Mouse (Mus musculus) MEL (cell line): ENCODE measurements around the gene Kcnk13. TPM values are rescaled to one million over a fixed set of nuclear protein-coding genes. Genes with fewer than 3 reads are reported as not detected.
A peak's percentile ranks its signal among the peaks of the same experiment; 100 is the strongest.

ENCODE experiments used
- DNase-seq: peaks from one replicate; pipeline ENCODE4 v3.0.0; 2011; ENCODE audit warnings: low read depth, low spot score
- H3K27ac ChIP-seq: 2 replicates; pipeline ENCODE4 v1.5.1; 2012; ENCODE audit warnings: low read depth, mild to moderate bottlenecking, control low read depth, low read length, moderate library complexity; ENCODE audit not compliant: control insufficient read depth
- H3K27me3 ChIP-seq, 2 experiments: fragments of 150-350 bp in 1 of 2; sonication (generic) in 1 of 2; 2 replicates each; pipeline ENCODE4 v1.6.1; 2012; ENCODE audit warnings: low read length in 2 of 2, mild to moderate bottlenecking in 2 of 2, improper control_type of control experiment in 1 of 2, moderate library complexity in 1 of 2; ENCODE audit not compliant: insufficient read depth in 2 of 2, control insufficient read depth in 1 of 2
- H3K36me3 ChIP-seq, 2 experiments: 2 replicates each; pipeline ENCODE4 v1.6.1; 2012 to 2014; ENCODE audit warnings: low read length in 2 of 2, improper control_type of control experiment in 1 of 2, inconsistent platforms in 1 of 2, mild to moderate bottlenecking in 1 of 2; ENCODE audit not compliant: insufficient read depth in 2 of 2, control insufficient read depth in 1 of 2
- H3K4me1 ChIP-seq, 2 experiments: fragments of 150-350 bp in 1 of 2; sonication (generic) in 1 of 2; 2 replicates each; pipeline ENCODE4 v1.6.1; 2012; ENCODE audit warnings: low read length in 2 of 2, improper control_type of control experiment in 1 of 2, mild to moderate bottlenecking in 1 of 2; ENCODE audit not compliant: insufficient read depth in 2 of 2, control insufficient read depth in 1 of 2
- H3K4me3 ChIP-seq, 2 experiments: fragments of 150-350 bp in 1 of 2; sonication (generic) in 1 of 2; 2 replicates each; pipeline ENCODE4 v1.5.1; 2012; ENCODE audit warnings: low read depth in 2 of 2, low read length in 2 of 2, mild to moderate bottlenecking in 2 of 2, moderate library complexity in 2 of 2, control low read depth in 1 of 2, improper control_type of control experiment in 1 of 2; ENCODE audit not compliant: control insufficient read depth in 1 of 2, insufficient read depth in 1 of 2
- H3K79me2 ChIP-seq: 2 replicates; pipeline ENCODE4 v1.6.1; 2012; ENCODE audit warnings: mild to moderate bottlenecking, low read length, moderate library complexity; ENCODE audit not compliant: control insufficient read depth, poor library complexity, insufficient read depth
- H3K9ac ChIP-seq: 2 replicates; pipeline ENCODE4 v1.6.1; 2012; ENCODE audit warnings: low read depth, mild to moderate bottlenecking, control low read depth, low read length, moderate library complexity; ENCODE audit not compliant: control insufficient read depth, poor library complexity, severe bottlenecking
- H3K9me3 ChIP-seq: fragments of 150-350 bp; sonication (generic); replicated peaks from 2 replicates; pipeline ENCODE4 v1.6.1; 2012; ENCODE audit warnings: mild to moderate bottlenecking, low read length, improper control_type of control experiment, moderate library complexity; ENCODE audit not compliant: insufficient read depth
- BHLHE40 ChIP-seq: IDR thresholded peaks from 2 replicates; pipeline ENCODE4 v1.6.1; 2012; ENCODE audit warnings: low read depth, mild to moderate bottlenecking, inconsistent platforms, low read length, improper control_type of control experiment, borderline replicate concordance
- CHD1 ChIP-seq: IDR thresholded peaks from 2 replicates; pipeline ENCODE4 v1.6.1; 2012; ENCODE audit warnings: low read depth, mild to moderate bottlenecking, inconsistent platforms, low read length, improper control_type of control experiment
- CHD2 ChIP-seq: IDR thresholded peaks from 2 replicates; pipeline ENCODE4 v1.6.1; 2011; ENCODE audit warnings: low read length, improper control_type of control experiment
- CTCF ChIP-seq, 3 experiments: IDR thresholded peaks in 2 of 3; conservative IDR thresholded peaks in 1 of 3; 2 replicates each; pipeline ENCODE4 v1.5.1; 2011 to 2012; ENCODE audit warnings: low read length in 3 of 3, low read depth in 2 of 3, mild to moderate bottlenecking in 2 of 3, improper control_type of control experiment in 1 of 3, inconsistent platforms in 1 of 3, mixed read lengths in 1 of 3, moderate library complexity in 1 of 3; ENCODE audit not compliant: control insufficient read depth in 1 of 3, insufficient read depth in 1 of 3, poor library complexity in 1 of 3, severe bottlenecking in 1 of 3
- E2F4 ChIP-seq: IDR thresholded peaks from 2 replicates; pipeline ENCODE4 v1.6.1; 2011; ENCODE audit warnings: low read depth, low read length, improper control_type of control experiment, borderline replicate concordance
- ELF1 ChIP-seq: IDR thresholded peaks from 2 replicates; pipeline ENCODE4 v1.6.1; 2014; ENCODE audit warnings: low read depth, mild to moderate bottlenecking, inconsistent platforms, low read length, improper control_type of control experiment, moderate library complexity
- EP300 ChIP-seq, 2 experiments: IDR thresholded peaks; 2 replicates each; pipeline ENCODE4 v1.6.1; 2011; ENCODE audit warnings: improper control_type of control experiment in 2 of 2, low read length in 2 of 2, low read depth in 1 of 2, mild to moderate bottlenecking in 1 of 2
- ETS1 ChIP-seq: IDR thresholded peaks from 2 replicates; pipeline ENCODE4 v1.6.1; 2012; ENCODE audit warnings: low read depth, mild to moderate bottlenecking, inconsistent platforms, low read length, improper control_type of control experiment, moderate library complexity
- GABPA ChIP-seq: IDR thresholded peaks from 2 replicates; pipeline ENCODE4 v1.6.1; 2012; ENCODE audit warnings: low read depth, mild to moderate bottlenecking, inconsistent platforms, low read length, improper control_type of control experiment, moderate library complexity
- GATA1 ChIP-seq: IDR thresholded peaks from 2 replicates; pipeline ENCODE4 v1.6.1; 2011; ENCODE audit warnings: low read depth, low read length, improper control_type of control experiment
- HCFC1 ChIP-seq: IDR thresholded peaks from 2 replicates; pipeline ENCODE4 v1.6.1; 2012; ENCODE audit warnings: low read depth, mild to moderate bottlenecking, inconsistent platforms, low read length, improper control_type of control experiment, moderate library complexity
- JUND ChIP-seq: IDR thresholded peaks from 2 replicates; pipeline ENCODE4 v1.6.1; 2011; ENCODE audit warnings: low read depth, mild to moderate bottlenecking, improper control_type of control experiment, low read length
- KAT2A ChIP-seq: conservative IDR thresholded peaks from 2 replicates; pipeline ENCODE4 v1.6.1; 2012; ENCODE audit warnings: low read depth, low read length, improper control_type of control experiment, inconsistent platforms
- MAFK ChIP-seq: IDR thresholded peaks from 2 replicates; pipeline ENCODE4 v1.6.1; 2011; ENCODE audit warnings: low read depth, mild to moderate bottlenecking, low read length, improper control_type of control experiment, borderline replicate concordance
- MAX ChIP-seq: IDR thresholded peaks from 2 replicates; pipeline ENCODE4 v1.6.1; 2011; ENCODE audit warnings: low read length, improper control_type of control experiment
- MAZ ChIP-seq: IDR thresholded peaks from 2 replicates; pipeline ENCODE4 v1.6.1; 2012; ENCODE audit warnings: low read depth, mild to moderate bottlenecking, inconsistent platforms, low read length, improper control_type of control experiment
- MXI1 ChIP-seq: IDR thresholded peaks from 2 replicates; pipeline ENCODE4 v1.6.1; 2011; ENCODE audit warnings: mild to moderate bottlenecking, low read depth, low read length, improper control_type of control experiment
- MYB ChIP-seq: IDR thresholded peaks from 2 replicates; pipeline ENCODE4 v1.6.1; 2011; ENCODE audit warnings: mild to moderate bottlenecking, low read depth, low read length, improper control_type of control experiment
- MYC ChIP-seq: IDR thresholded peaks from 2 replicates; pipeline ENCODE4 v1.6.1; 2011; ENCODE audit warnings: low read depth, mild to moderate bottlenecking, low read length, improper control_type of control experiment, moderate library complexity
- NELFE ChIP-seq: IDR thresholded peaks from 2 replicates; pipeline ENCODE4 v1.6.1; 2011; ENCODE audit warnings: low read depth, low read length, improper control_type of control experiment
- NRF1 ChIP-seq: IDR thresholded peaks from 2 replicates; pipeline ENCODE4 v1.6.1; 2014; ENCODE audit warnings: low read depth, mild to moderate bottlenecking, inconsistent platforms, low read length, improper control_type of control experiment, moderate library complexity; ENCODE audit not compliant: poor library complexity, insufficient read depth, severe bottlenecking
- POLR2A ChIP-seq, 2 experiments: IDR thresholded peaks; 2 replicates each; pipeline ENCODE4 v1.6.1; 2011 to 2012; ENCODE audit warnings: low read length in 2 of 2, mild to moderate bottlenecking in 2 of 2, control low read depth in 1 of 2, improper control_type of control experiment in 1 of 2, low read depth in 1 of 2, moderate library complexity in 1 of 2; ENCODE audit not compliant: control insufficient read depth in 1 of 2, insufficient read depth in 1 of 2, poor library complexity in 1 of 2
- POLR2AphosphoS2 ChIP-seq: IDR thresholded peaks from 2 replicates; pipeline ENCODE4 v1.6.1; 2011; ENCODE audit warnings: low read length, improper control_type of control experiment
- POLR2AphosphoS5 ChIP-seq: IDR thresholded peaks from 2 replicates; pipeline ENCODE4 v1.6.1; 2012; ENCODE audit warnings: low read depth, borderline replicate concordance, mild to moderate bottlenecking, inconsistent platforms, low read length, moderate library complexity, mixed read lengths
- RAD21 ChIP-seq: IDR thresholded peaks from 2 replicates; pipeline ENCODE4 v1.6.1; 2011; ENCODE audit warnings: mild to moderate bottlenecking, low read depth, low read length, improper control_type of control experiment
- RCOR1 ChIP-seq: IDR thresholded peaks from 2 replicates; pipeline ENCODE4 v1.6.1; 2012; ENCODE audit warnings: low read depth, mild to moderate bottlenecking, inconsistent platforms, low read length, improper control_type of control experiment
- SIN3A ChIP-seq: IDR thresholded peaks from 2 replicates; pipeline ENCODE4 v1.6.1; 2012; ENCODE audit warnings: low read length, improper control_type of control experiment, inconsistent platforms
- SMC3 ChIP-seq: IDR thresholded peaks from 2 replicates; pipeline ENCODE4 v1.6.1; 2011; ENCODE audit warnings: low read depth, low read length, improper control_type of control experiment
- TAL1 ChIP-seq: IDR thresholded peaks from 2 replicates; pipeline ENCODE4 v1.6.1; 2012; ENCODE audit warnings: mild to moderate bottlenecking, inconsistent platforms, low read length, moderate library complexity, mixed read lengths
- TCF12 ChIP-seq: IDR thresholded peaks from 2 replicates; pipeline ENCODE4 v1.6.1; 2014; ENCODE audit warnings: low read depth, mild to moderate bottlenecking, inconsistent platforms, low read length, improper control_type of control experiment, moderate library complexity
- USF1 ChIP-seq: IDR thresholded peaks from 2 replicates; pipeline ENCODE4 v1.6.1; 2014; ENCODE audit warnings: low read depth, mild to moderate bottlenecking, inconsistent platforms, low read length, improper control_type of control experiment, moderate library complexity
- USF2 ChIP-seq, 2 experiments: IDR thresholded peaks; 2 replicates each; pipeline ENCODE4 v1.6.1; 2011 to 2012; ENCODE audit warnings: improper control_type of control experiment in 2 of 2, low read length in 2 of 2, borderline replicate concordance in 1 of 2, inconsistent platforms in 1 of 2, low read depth in 1 of 2, mild to moderate bottlenecking in 1 of 2; ENCODE audit not compliant: insufficient read depth in 1 of 2
- ZC3H11A ChIP-seq: IDR thresholded peaks from 2 replicates; pipeline ENCODE4 v1.6.1; 2012; ENCODE audit warnings: low read depth, mild to moderate bottlenecking, inconsistent platforms, low read length, improper control_type of control experiment
- ZKSCAN1 ChIP-seq: IDR thresholded peaks from 2 replicates; pipeline ENCODE4 v1.6.1; 2012; ENCODE audit warnings: low read depth, mild to moderate bottlenecking, inconsistent platforms, low read length, improper control_type of control experiment, moderate library complexity
- ZMIZ1 ChIP-seq: IDR thresholded peaks from 2 replicates; pipeline ENCODE4 v1.6.1; 2012; ENCODE audit warnings: low read depth, mild to moderate bottlenecking, inconsistent platforms, low read length, improper control_type of control experiment, moderate library complexity
- ZNF384 ChIP-seq: IDR thresholded peaks from 2 replicates; pipeline ENCODE4 v1.6.1; 2012; ENCODE audit warnings: low read depth, mild to moderate bottlenecking, inconsistent platforms, low read length, improper control_type of control experiment
- polyA plus RNA-seq, 2 experiments: library from polyadenylated mRNA; stranded (reverse) in 1 of 2; unstranded in 1 of 2; fragments of >175 nt in 1 of 2; fragments of >200 nt in 1 of 2; gene quantifications; 2 replicates each; pipeline versions ENCODE4 v1.2.1 to v1.2.4; 2012; ENCODE audit warnings: low replicate concordance in 2 of 2, low read depth in 1 of 2; ENCODE audit not compliant: insufficient read length in 2 of 2, insufficient read depth in 1 of 2, missing spikeins in 1 of 2
- total RNA-seq: library from RNA; depleted of rRNA; stranded (reverse); fragments of 300-350 nt; gene quantifications from 2 replicates; pipeline ENCODE4 v1.2.3, GENCODE M21; 2012

The Kcnk13 gene
- total and polyA plus RNA-seq, 3 experiments: not detected

- Histone ChIP-seq H3K79me2 (peaks cover 17% of the 10 kb centered on the region), H3K27ac (peak within 1 kb of the TSS; percentile 72), H3K27me3 (no peaks in the 10 kb centered on the region), H3K9me3 (no peaks in the 10 kb centered on the region), H3K9ac (peak within 1 kb of the TSS; percentile 94), H3K4me1 (peaks cover 0 to 23% of the 10 kb centered on the region in 2 experiments; a peak in 2 of 4 replicates), H3K36me3 (peaks cover 11 to 17% of the 10 kb centered on the region in 2 experiments), H3K4me3 (peak within 1 kb of the TSS; percentile 84 to 98)
- peak; percentile 96 for DNase-seq
- peak; percentile 94 for TF ChIP-seq MYC
- no peak for TF ChIP-seq POLR2AphosphoS5
- peak; percentile 77 for TF ChIP-seq ZMIZ1
- peak; percentile 93 for TF ChIP-seq MAX
- no peak; the same call in 1 of the 2 replicates for TF ChIP-seq CHD2
- no peak for TF ChIP-seq BHLHE40
- TF ChIP-seq CTCF (IDR thresholded peaks at IDR 0.05 in 2 of 3, conservative IDR thresholded peaks at IDR 0.05 in 1 of 3; ENCODE audit: control insufficient read depth in 1 of 3, insufficient read depth in 1 of 3, low read depth in 2 of 3, low read length in 3 of 3, poor library complexity in 1 of 3, severe bottlenecking in 1 of 3): no peak
- peak; percentile 58; the same call in 1 of the 2 replicates for TF ChIP-seq MAZ
- TF ChIP-seq RAD21: no peak
- TF ChIP-seq CHD1: no peak
- TF ChIP-seq SIN3A: peak; percentile 96
- TF ChIP-seq NRF1: no peak
- TF ChIP-seq USF1: no peak
- TF ChIP-seq SMC3: no peak
- TF ChIP-seq JUND: no peak
- no peak for TF ChIP-seq ZC3H11A
- no peak for TF ChIP-seq TAL1
- peak; percentile 34; the same call in 1 of the 2 replicates for TF ChIP-seq MYB
- no peak for TF ChIP-seq MAFK
- TF ChIP-seq KAT2A: peak; percentile 83
- 0 out of 2 replicates have a peak, but pooled peaks have one; percentile 34 for TF ChIP-seq E2F4
- TF ChIP-seq GABPA: no peak
- TF ChIP-seq GATA1: no peak
- peak; percentile 76 for TF ChIP-seq TCF12
- TF ChIP-seq ETS1: peak; percentile 69; the same call in 1 of the 2 replicates
- TF ChIP-seq MXI1: peak; percentile 84
- peak; percentile 96 for TF ChIP-seq HCFC1
- TF ChIP-seq ZNF384: peak; percentile 100
- TF ChIP-seq ZKSCAN1: peak; percentile 80; the same call in 1 of the 2 replicates
- no peak for TF ChIP-seq USF2 (IDR thresholded peaks at IDR 0.05; ENCODE audit: borderline replicate concordance in 1 of 2, insufficient read depth in 1 of 2, low read depth in 1 of 2, low read length in 2 of 2)
- peak; percentile 63 to 88; a peak in 3 of 4 replicates for TF ChIP-seq POLR2A (IDR thresholded peaks at IDR 0.05; ENCODE audit: control insufficient read depth in 1 of 2, insufficient read depth in 1 of 2, low read depth in 1 of 2, low read length in 2 of 2, poor library complexity in 1 of 2)
- TF ChIP-seq NELFE: peak; percentile 95
- peak; percentile 87 for TF ChIP-seq ELF1
- peak in 1 of 2 experiments; percentile 55; a peak in 1 of 4 replicates for TF ChIP-seq EP300 (IDR thresholded peaks at IDR 0.05; ENCODE audit: low read depth in 1 of 2, low read length in 2 of 2)
- TF ChIP-seq RCOR1: peak; percentile 56; the same call in 1 of the 2 replicates
- peak; percentile 86 for TF ChIP-seq POLR2AphosphoS2
Observed at GRCm38 (mm10) chr12:100109986-100110696, 145.8 kb downstream of the Kcnk13 start, which contains the start of gene Psmc1. TSS of gene Psmc1 (plus strand) at chr12:100110154.
